Mouse (Mus musculus): ENCODE data around the gene Gm20075. TPM values are rescaled to one million over a fixed set of nuclear protein-coding genes. Genes with fewer than 3 reads are reported as not detected.
"Not testable (repeated sequence)": the region's sequence is repeated elsewhere in the genome, so short reads cannot be mapped to it uniquely, and the experiment has no call there.

Gene Gm20075
- total RNA-seq (2012; rRNA removed), result 7.0 and 13.2 TPM in 2 replicates

DNA sequence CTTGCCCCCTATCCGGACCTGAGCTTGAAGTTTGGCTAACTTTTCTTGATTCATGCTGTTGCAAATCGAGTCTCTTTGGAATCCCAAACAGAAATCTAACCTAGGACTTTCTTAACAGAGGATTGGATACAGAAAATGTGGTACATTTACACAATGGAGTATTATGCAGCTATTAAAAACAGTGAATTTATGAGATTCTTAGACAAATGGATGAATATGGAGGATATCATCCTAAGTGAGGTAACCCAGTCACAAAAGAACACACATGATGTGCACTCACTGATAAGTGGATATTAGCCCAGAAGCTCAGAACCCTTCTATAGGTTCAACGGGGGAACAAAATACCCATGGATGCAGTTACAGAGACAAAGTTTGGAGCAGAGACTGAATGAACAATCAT lies at the start of gene Gm20075:
TSS of gene Gm20075 (minus strand) at position 101 of the 400 bp plus-strand sequence.
- H3K36me3 ChIP-seq (ENCODE audit: control insufficient read depth, insufficient read depth, low read length, poor library complexity, severe bottlenecking); DNase-seq (ENCODE audit: low read depth, low spot score); in situ Hi-C loops (cut with MboI; ENCODE audit: low sequenced_read_pairs in 2 of 2, unreplicated experiment in 2 of 2); H3K27ac ChIP-seq (ENCODE audit: insufficient read depth, low read depth, low read length, poor library complexity, severe bottlenecking); H3K4me3 ChIP-seq (ENCODE audit: insufficient read depth in 1 of 2, low read depth in 1 of 2, low read length in 2 of 2, poor library complexity in 1 of 2, severe bottlenecking in 1 of 2); H3K9me3 ChIP-seq (ENCODE audit: control insufficient read depth, insufficient read depth, low read depth, low read length); H3K4me1 ChIP-seq (ENCODE audit: control insufficient read depth in 2 of 2, insufficient read depth in 2 of 2, low read length in 2 of 2, poor library complexity in 1 of 2); H3K9ac ChIP-seq (ENCODE audit: insufficient read depth, low read depth, low read length, poor library complexity, severe bottlenecking): not testable (repeated sequence)

DNA sequence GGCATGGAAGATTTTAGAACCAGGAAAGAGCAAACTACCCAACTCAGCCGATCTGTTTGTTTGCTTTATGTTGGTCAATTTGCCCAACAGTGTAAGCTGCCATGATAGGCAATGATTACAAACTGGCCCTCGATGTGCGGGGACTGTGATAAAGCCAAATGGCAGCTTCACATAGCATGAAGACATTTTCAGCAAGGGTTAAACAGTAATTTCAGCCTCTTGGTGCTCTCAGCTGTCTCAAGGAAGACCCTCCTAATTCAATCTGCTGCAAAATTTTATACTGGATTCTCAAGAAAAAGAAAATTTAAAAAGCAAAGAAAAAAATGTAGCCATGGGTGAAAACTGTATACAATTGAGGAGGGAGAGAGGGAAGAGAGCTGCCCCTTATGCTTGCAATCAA lies 47.9 kb upstream of the Gm20075 start:
- H3K27ac ChIP-seq (ENCODE audit: insufficient read depth, low read depth, low read length, poor library complexity, severe bottlenecking), result no peak overlapping the region
- in situ Hi-C loops (cut with MboI; ENCODE audit: low sequenced_read_pairs in 2 of 2, unreplicated experiment in 2 of 2), result no loop called here
- no peaks in the 10 kb centered on the region for H3K36me3 ChIP-seq (ENCODE audit: control insufficient read depth, insufficient read depth, low read length, poor library complexity, severe bottlenecking)
- H3K9me3 ChIP-seq (ENCODE audit: control insufficient read depth, insufficient read depth, low read depth, low read length), result no peaks in the 10 kb centered on the region
- H3K4me3 ChIP-seq (ENCODE audit: insufficient read depth in 1 of 2, low read depth in 1 of 2, low read length in 2 of 2, poor library complexity in 1 of 2, severe bottlenecking in 1 of 2), result no peak overlapping the region
- H3K4me1 ChIP-seq (ENCODE audit: control insufficient read depth in 2 of 2, insufficient read depth in 2 of 2, low read length in 2 of 2, poor library complexity in 1 of 2), result no peaks in the 10 kb centered on the region
- TF ChIP-seq CHD2 (IDR thresholded peaks at IDR 0.05; ENCODE audit: low read depth, low read length) (no peak), ZNF384 (IDR thresholded peaks at IDR 0.05; ENCODE audit: low read depth, low read length) (no peak), MAFK (IDR thresholded peaks at IDR 0.05; ENCODE audit: insufficient read depth, low read depth, low read length) (no peak), ZC3H11A (IDR thresholded peaks at IDR 0.05; ENCODE audit: borderline replicate concordance, low read depth, low read length) (no peak), HCFC1 (IDR thresholded peaks at IDR 0.05; ENCODE audit: borderline replicate concordance, insufficient read depth, low read length) (no peak)
- H3K9ac ChIP-seq (ENCODE audit: insufficient read depth, low read depth, low read length, poor library complexity, severe bottlenecking), result no peak overlapping the region
- DNase-seq (ENCODE audit: low read depth, low spot score), result no peak

DNA sequence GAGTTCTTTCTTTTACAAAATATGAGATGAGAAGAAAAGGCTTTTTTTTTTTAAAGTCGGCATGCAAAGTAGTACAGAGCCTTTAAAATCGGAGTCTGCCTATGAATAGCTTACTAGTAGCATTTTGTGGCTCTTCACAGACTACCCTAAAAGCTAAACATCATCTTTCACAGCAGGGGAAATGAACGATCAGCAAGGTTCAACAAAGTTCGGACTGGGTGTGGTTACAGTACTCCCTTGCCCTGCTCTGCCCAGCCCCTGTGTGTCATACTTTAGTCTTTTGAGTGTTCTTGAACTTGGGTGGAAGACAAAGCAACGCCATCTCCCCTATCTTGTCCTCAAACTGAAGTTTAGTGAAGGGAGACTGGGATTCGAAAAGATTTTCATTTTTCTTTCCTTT lies 45.5 kb upstream of the Gm20075 start:
- in situ Hi-C loops (cut with MboI; ENCODE audit: low sequenced_read_pairs in 2 of 2, unreplicated experiment in 2 of 2), result no loop called here
- Histone ChIP-seq H3K9ac (ENCODE audit: insufficient read depth, low read depth, low read length, poor library complexity, severe bottlenecking) (no peak overlapping the region), H3K36me3 (ENCODE audit: control insufficient read depth, insufficient read depth, low read length, poor library complexity, severe bottlenecking) (no peaks in the 10 kb centered on the region), H3K27ac (ENCODE audit: insufficient read depth, low read depth, low read length, poor library complexity, severe bottlenecking) (no peak overlapping the region), H3K4me3 (ENCODE audit: insufficient read depth in 1 of 2, low read depth in 1 of 2, low read length in 2 of 2, poor library complexity in 1 of 2, severe bottlenecking in 1 of 2) (no peak overlapping the region), H3K4me1 (ENCODE audit: control insufficient read depth in 2 of 2, insufficient read depth in 2 of 2, low read length in 2 of 2, poor library complexity in 1 of 2) (no peaks in the 10 kb centered on the region), H3K9me3 (ENCODE audit: control insufficient read depth, insufficient read depth, low read depth, low read length) (no peaks in the 10 kb centered on the region)
- no peak for DNase-seq (ENCODE audit: low read depth, low spot score)
- TF ChIP-seq ZNF384 (IDR thresholded peaks at IDR 0.05; ENCODE audit: low read depth, low read length) (no peak), MAFK (IDR thresholded peaks at IDR 0.05; ENCODE audit: insufficient read depth, low read depth, low read length) (no peak), CHD2 (IDR thresholded peaks at IDR 0.05; ENCODE audit: low read depth, low read length) (no peak), HCFC1 (IDR thresholded peaks at IDR 0.05; ENCODE audit: borderline replicate concordance, insufficient read depth, low read length) (no peak), ZC3H11A (IDR thresholded peaks at IDR 0.05; ENCODE audit: borderline replicate concordance, low read depth, low read length) (no peak)

DNA sequence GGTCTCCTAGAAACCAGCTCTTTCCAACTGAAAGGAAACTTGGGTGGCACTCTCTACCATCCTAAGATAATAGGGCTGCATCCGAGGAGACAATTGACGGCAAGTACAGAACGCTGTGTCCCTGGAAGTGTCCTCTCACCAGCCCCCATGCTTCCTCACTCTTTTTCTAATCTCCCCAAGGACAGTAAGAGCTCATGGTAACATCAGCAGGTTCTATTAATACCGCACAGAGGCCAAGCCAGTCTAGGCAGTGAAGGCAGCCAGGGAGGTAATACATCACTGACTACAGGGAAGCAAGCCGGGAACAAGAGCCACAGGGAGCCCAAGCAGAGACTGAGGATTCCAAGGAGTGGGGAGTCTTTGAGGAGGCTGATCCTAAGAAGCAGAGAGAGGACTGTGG lies 43.8 kb upstream of the Gm20075 start:
- H3K27ac ChIP-seq (ENCODE audit: insufficient read depth, low read depth, low read length, poor library complexity, severe bottlenecking), result no peak overlapping the region
- TF ChIP-seq MAFK (IDR thresholded peaks at IDR 0.05; ENCODE audit: insufficient read depth, low read depth, low read length), result no peak
- TF ChIP-seq CHD2 (IDR thresholded peaks at IDR 0.05; ENCODE audit: low read depth, low read length), result no peak
- TF ChIP-seq ZC3H11A (IDR thresholded peaks at IDR 0.05; ENCODE audit: borderline replicate concordance, low read depth, low read length), result no peak
- no peak for TF ChIP-seq ZNF384 (IDR thresholded peaks at IDR 0.05; ENCODE audit: low read depth, low read length)
- no peaks in the 10 kb centered on the region for H3K4me1 ChIP-seq (ENCODE audit: control insufficient read depth in 2 of 2, insufficient read depth in 2 of 2, low read length in 2 of 2, poor library complexity in 1 of 2)
- no peak overlapping the region for H3K4me3 ChIP-seq (ENCODE audit: insufficient read depth in 1 of 2, low read depth in 1 of 2, low read length in 2 of 2, poor library complexity in 1 of 2, severe bottlenecking in 1 of 2)
- no peak overlapping the region for H3K9ac ChIP-seq (ENCODE audit: insufficient read depth, low read depth, low read length, poor library complexity, severe bottlenecking)
- H3K36me3 ChIP-seq (ENCODE audit: control insufficient read depth, insufficient read depth, low read length, poor library complexity, severe bottlenecking), result no peaks in the 10 kb centered on the region
- H3K9me3 ChIP-seq (ENCODE audit: control insufficient read depth, insufficient read depth, low read depth, low read length), result no peaks in the 10 kb centered on the region
- DNase-seq (ENCODE audit: low read depth, low spot score), result no peak
- in situ Hi-C loops (cut with MboI; ENCODE audit: low sequenced_read_pairs in 2 of 2, unreplicated experiment in 2 of 2), result no loop called here

- no peak for TF ChIP-seq ZNF384 (IDR thresholded peaks at IDR 0.05; ENCODE audit: low read depth, low read length)
- no peak for TF ChIP-seq CHD2 (IDR thresholded peaks at IDR 0.05; ENCODE audit: low read depth, low read length)
- no peak for TF ChIP-seq HCFC1 (IDR thresholded peaks at IDR 0.05; ENCODE audit: borderline replicate concordance, insufficient read depth, low read length)
- TF ChIP-seq MAFK (IDR thresholded peaks at IDR 0.05; ENCODE audit: insufficient read depth, low read depth, low read length), result no peak
- no peak for TF ChIP-seq ZC3H11A (IDR thresholded peaks at IDR 0.05; ENCODE audit: borderline replicate concordance, low read depth, low read length)
- Histone ChIP-seq H3K9me3 (ENCODE audit: control insufficient read depth, insufficient read depth, low read depth, low read length) (no peaks in the 10 kb centered on the region), H3K9ac (ENCODE audit: insufficient read depth, low read depth, low read length, poor library complexity, severe bottlenecking) (no peak overlapping the region), H3K4me1 (ENCODE audit: control insufficient read depth in 2 of 2, insufficient read depth in 2 of 2, low read length in 2 of 2, poor library complexity in 1 of 2) (no peaks in the 10 kb centered on the region), H3K27ac (ENCODE audit: insufficient read depth, low read depth, low read length, poor library complexity, severe bottlenecking) (no peak overlapping the region), H3K4me3 (ENCODE audit: insufficient read depth in 1 of 2, low read depth in 1 of 2, low read length in 2 of 2, poor library complexity in 1 of 2, severe bottlenecking in 1 of 2) (no peak overlapping the region), H3K36me3 (ENCODE audit: control insufficient read depth, insufficient read depth, low read length, poor library complexity, severe bottlenecking) (no peaks in the 10 kb centered on the region)
- DNase-seq (ENCODE audit: low read depth, low spot score), result no peak
- in situ Hi-C loops (cut with MboI; ENCODE audit: low sequenced_read_pairs in 2 of 2, unreplicated experiment in 2 of 2), result no loop called here
These were observed 31.5 kb upstream of the Gm20075 start for GRCm38 (mm10) chr13:96112711-96113110.
